Mouse (Mus musculus) heart, embryonic 12.5 days (tissue): ENCODE results near the gene Mtfmt. TPM values are rescaled to one million over a fixed set of nuclear protein-coding genes. Genes with fewer than 3 reads are reported as not detected.
A peak's percentile ranks its signal among the peaks of the same experiment; 100 is the strongest.

Experiments used
- ATAC-seq: fragments of 200-750 bp; cut with Nextera tagmentation; 2 replicates; pipeline ENCODE4 v1.8.0; 2017; ENCODE audit warnings: moderate TSS enrichment, moderate library complexity; ENCODE audit not compliant: insufficient number of reproducible peaks, low FRiP score
- H3K27ac ChIP-seq: fragments of 300-500 bp; sonication (generic); 2 replicates; pipeline ENCODE4 v1.5.1; 2016; ENCODE audit warnings: mild to moderate bottlenecking, moderate library complexity; ENCODE audit not compliant: poor library complexity, severe bottlenecking
- H3K27me3 ChIP-seq: fragments of 300-500 bp; sonication (generic); replicated peaks from 2 replicates; pipeline ENCODE4 v1.6.1; 2016; ENCODE audit warnings: mild to moderate bottlenecking, moderate library complexity
- H3K36me3 ChIP-seq: fragments of 300-500 bp; sonication (generic); 2 replicates; pipeline ENCODE4 v1.6.1; 2016; ENCODE audit warnings: mild to moderate bottlenecking, moderate library complexity
- H3K4me1 ChIP-seq: fragments of 300-500 bp; sonication (generic); replicated peaks from 2 replicates; pipeline ENCODE4 v1.6.1; 2016; ENCODE audit warnings: mild to moderate bottlenecking
- H3K4me2 ChIP-seq: fragments of 300-500 bp; sonication (generic); 2 replicates; pipeline ENCODE4 v1.6.1; 2016; ENCODE audit warnings: mild to moderate bottlenecking, moderate library complexity
- H3K4me3 ChIP-seq: fragments of 300-500 bp; sonication (generic); 2 replicates; pipeline ENCODE4 v1.5.1; 2016; ENCODE audit warnings: mild to moderate bottlenecking
- H3K9ac ChIP-seq: fragments of 300-500 bp; sonication (generic); 2 replicates; pipeline ENCODE4 v1.6.1; 2016; ENCODE audit warnings: mild to moderate bottlenecking, moderate library complexity
- H3K9me3 ChIP-seq: fragments of 300-500 bp; sonication (generic); replicated peaks from 2 replicates; pipeline ENCODE4 v1.6.1; 2016; ENCODE audit warnings: mild to moderate bottlenecking, moderate library complexity
- WGBS: fragments of 180-500 bp; shearing (Covaris S2); methylation state at CpG from one replicate; pipeline ENCODE4 v1.1.7; 2016; 5-methylcytosine and 5-hydroxymethylcytosine counted together
- polyA plus RNA-seq: library from polyadenylated mRNA; unstranded; fragments of >200 nt; fragmentation: Nextera tagmentation; extraction: Ambion mirVana; gene quantifications from 2 replicates; pipeline ENCODE4 v1.2.1, GENCODE M21; 2016

Gene Mtfmt
- polyA plus RNA-seq, result 17.5 and 17.9 TPM in 2 replicates

- H3K27ac ChIP-seq, result no peak within 1 kb of the TSS
- H3K4me1 ChIP-seq, result peaks cover 4% of the 10 kb centered on the region; the same call in 1 of the 2 replicates
- under 1% methylated on average over 54 of the region's 54 CpGs for WGBS
- H3K9ac ChIP-seq, result peak within 1 kb of the TSS; percentile 82
- H3K36me3 ChIP-seq, result peaks cover 17% of the 10 kb centered on the region
- H3K9me3 ChIP-seq, result no peaks in the 10 kb centered on the region; the same call in 1 of the 2 replicates
- ATAC-seq, result peak; percentile 91
- no peaks in the 10 kb centered on the region for H3K27me3 ChIP-seq
- peak within 1 kb of the TSS; percentile 73 for H3K4me2 ChIP-seq
- peak within 1 kb of the TSS; percentile 85 for H3K4me3 ChIP-seq
Observed at GRCm38 (mm10) chr9:65435671-65436301, at the start of gene Mtfmt. Gene Mtfmt (plus strand): TSS chr9:65435782.

DNA sequence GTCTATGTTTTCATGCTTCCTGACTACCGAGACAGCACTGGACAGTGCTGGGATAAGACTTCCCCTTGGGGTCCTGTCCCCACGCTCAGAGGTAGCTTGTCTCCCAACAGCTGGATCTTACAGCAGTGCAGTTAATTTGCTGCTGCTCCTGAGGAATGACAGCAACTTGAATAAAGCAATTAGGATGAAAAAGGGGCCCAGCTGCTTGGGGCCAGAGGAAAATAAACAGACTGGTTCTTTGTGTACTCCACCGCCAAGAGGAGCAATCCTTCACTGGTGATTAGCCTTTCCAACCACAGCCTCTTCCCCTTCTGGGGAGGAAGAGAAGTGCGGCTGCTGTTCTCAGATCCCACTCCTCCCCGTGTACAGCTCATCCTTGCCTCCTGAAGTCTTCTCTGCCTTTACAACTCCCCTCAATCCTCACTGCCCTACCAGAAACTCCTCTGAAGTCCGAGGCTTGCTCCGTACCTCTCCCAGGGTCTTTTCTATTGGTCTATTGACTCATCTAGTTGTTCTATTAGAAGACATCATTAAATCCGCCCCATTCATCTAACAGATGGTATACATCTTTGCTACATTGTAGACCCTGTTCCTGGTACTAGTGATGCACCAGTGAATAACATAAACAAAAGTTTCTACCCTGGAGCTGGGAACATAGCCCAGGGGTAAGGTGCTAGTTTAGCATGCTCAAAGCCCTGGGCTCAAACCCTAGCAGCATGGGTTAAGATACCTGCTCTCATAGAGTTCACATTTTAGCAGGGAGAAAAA, 49.0 kb upstream of the Mtfmt start:
- H3K4me2 ChIP-seq, result no peak overlapping the region
- peaks cover 15% of the 10 kb centered on the region for H3K4me1 ChIP-seq
- 39% methylated on average over 8 of the region's 8 CpGs for WGBS

DNA sequence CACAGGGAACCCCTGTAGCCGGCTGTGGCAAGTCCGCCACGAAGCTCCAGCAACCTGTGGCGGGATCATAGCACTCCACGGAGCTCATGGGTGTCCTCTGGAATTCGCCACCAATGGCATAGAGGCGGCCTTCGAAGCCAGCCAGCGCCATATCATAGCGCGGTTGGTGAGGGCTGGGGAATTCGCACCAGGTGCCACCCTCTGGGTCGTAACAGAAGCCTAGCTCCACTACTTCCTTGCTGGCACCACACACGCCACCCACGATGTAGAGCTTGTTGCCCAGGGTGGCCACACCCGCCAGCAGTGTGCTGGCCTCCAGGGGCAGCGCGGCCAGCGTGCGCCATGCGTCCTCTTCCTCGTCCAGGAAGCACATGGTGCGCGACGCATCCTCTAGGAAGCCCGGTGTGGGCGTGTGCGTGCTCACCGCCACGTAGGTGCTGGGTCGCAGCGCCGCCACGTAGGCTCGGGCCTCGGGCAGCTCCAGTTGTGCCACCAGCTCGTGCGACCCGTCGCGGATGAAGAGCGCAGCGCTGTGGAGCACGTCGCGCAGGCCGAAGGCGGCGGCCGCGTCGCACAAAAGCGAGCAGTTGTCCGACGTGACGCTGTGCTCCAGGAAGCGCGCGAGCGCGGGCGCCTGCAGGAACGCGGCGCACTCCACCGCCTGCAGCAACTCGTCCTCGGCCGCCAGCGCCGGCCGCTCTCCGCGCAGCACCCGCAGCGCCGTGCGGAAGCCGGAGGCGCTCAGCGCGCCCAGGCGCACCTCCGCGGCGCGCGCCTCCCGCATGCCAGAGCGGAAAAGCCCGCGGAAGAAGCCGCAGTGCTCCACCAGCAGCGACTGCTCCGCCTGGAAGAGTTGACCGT, 44.6 kb upstream of the Mtfmt start:
- peak overlapping the region; percentile 58 for H3K9ac ChIP-seq

More for the DNA sequence above, 49.0 kb upstream of the Mtfmt start:
- no peaks in the 10 kb centered on the region for H3K9me3 ChIP-seq
- no peak for ATAC-seq
- H3K27me3 ChIP-seq, result peaks cover 31% of the 10 kb centered on the region
- H3K4me3 ChIP-seq, result no peak overlapping the region
- H3K9ac ChIP-seq, result no peak overlapping the region
- H3K27ac ChIP-seq, result no peak overlapping the region
- H3K36me3 ChIP-seq, result no peaks in the 10 kb centered on the region

GRCm38 (mm10) chr9:65391613-65391964, 44.0 kb upstream of the Mtfmt start, which contains the start of gene Kbtbd13:
Gene Kbtbd13 (minus strand): TSS chr9:65391652.
- 24% methylated on average over 8 of the region's 8 CpGs for WGBS
- no peaks in the 10 kb centered on the region for H3K9me3 ChIP-seq
- peak within 1 kb of the TSS; percentile 58 for H3K9ac ChIP-seq
- H3K4me1 ChIP-seq, result peaks cover 15% of the 10 kb centered on the region
- peak within 1 kb of the TSS; percentile 76 for H3K4me2 ChIP-seq
- no peak within 1 kb of the TSS for H3K27ac ChIP-seq
- no peak for ATAC-seq
- no peaks in the 10 kb centered on the region for H3K36me3 ChIP-seq
- peak within 1 kb of the TSS; percentile 58 for H3K4me3 ChIP-seq
- H3K27me3 ChIP-seq, result peaks cover 45% of the 10 kb centered on the region

More for the DNA sequence above, 44.6 kb upstream of the Mtfmt start:
- Histone ChIP-seq H3K4me2 (peak overlapping the region; percentile 76), H3K4me3 (peak overlapping the region; percentile 58), H3K36me3 (no peaks in the 10 kb centered on the region), H3K9me3 (no peaks in the 10 kb centered on the region), H3K27ac (no peak overlapping the region), H3K27me3 (peaks cover 45% of the 10 kb centered on the region), H3K4me1 (peaks cover 15% of the 10 kb centered on the region)
- 12% methylated on average over 95 of the region's 96 CpGs for WGBS
- ATAC-seq, result peak; percentile 41; the same call in 1 of the 2 replicates

DNA sequence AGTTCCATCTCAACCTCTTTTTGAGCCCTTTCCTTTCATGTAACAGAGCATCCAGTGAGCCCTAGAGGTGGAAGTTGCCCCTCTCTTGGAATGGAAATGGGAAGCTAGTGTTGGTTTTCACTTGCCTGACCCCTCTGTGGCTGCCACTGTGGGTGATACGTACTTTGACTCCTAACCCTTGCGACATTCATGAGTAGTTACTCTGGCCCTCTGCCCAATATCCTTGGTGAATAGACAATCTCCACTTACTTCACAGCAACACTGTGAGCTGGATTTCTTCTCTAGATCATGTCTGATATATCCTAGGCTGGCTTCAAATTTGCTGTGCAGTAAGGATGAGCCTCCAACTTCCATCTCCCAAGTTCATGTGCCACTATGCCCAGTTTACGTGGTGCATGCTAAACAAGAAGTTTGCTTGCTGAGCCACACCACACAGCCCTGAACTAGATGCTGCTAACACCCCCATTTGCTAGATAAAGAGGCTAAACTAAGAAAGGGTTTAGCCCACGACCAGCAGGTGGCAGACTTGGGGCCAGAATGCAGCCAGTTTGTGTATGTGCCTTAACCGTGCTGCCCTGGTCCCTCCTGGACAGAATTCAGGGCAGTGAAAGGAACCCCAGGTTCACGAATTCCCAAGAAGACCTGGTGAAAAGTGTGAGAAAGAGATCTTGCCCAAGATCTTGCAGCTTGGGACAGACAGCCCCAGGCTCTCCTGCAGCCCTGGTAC, 42.8 kb upstream of the Mtfmt start:
- H3K9me3 ChIP-seq, result no peaks in the 10 kb centered on the region
- H3K36me3 ChIP-seq, result no peaks in the 10 kb centered on the region
- WGBS, result 30% methylated on average over 6 of the region's 6 CpGs
- no peak overlapping the region for H3K4me2 ChIP-seq
- no peak overlapping the region for H3K4me3 ChIP-seq
- H3K27ac ChIP-seq, result no peak overlapping the region
- H3K9ac ChIP-seq, result no peak overlapping the region
- H3K4me1 ChIP-seq, result peaks cover 15% of the 10 kb centered on the region
- no peak for ATAC-seq
- H3K27me3 ChIP-seq, result peaks cover 46% of the 10 kb centered on the region

DNA sequence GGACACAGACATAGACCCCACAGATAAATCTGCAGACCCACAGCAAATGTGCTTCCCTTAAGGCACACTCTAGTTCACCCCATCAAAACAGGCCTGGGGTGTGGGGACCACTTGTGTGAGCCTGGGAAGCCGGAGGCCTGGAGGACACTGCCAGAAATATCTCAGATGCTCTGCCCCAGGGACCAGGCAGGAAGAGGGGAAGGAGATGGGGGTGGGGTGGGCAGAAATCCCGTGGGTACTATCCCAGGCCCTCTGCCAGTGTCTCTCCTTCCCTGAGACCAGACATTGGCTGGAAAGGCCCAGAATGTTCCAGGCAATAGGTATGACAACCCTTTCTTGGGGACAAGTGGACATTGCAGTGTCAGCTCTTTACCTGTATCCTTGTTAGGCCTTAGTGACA, 42.0 kb upstream of the Mtfmt start:
- 27% methylated on average over 2 of the region's 2 CpGs for WGBS
- no peak overlapping the region for H3K9ac ChIP-seq
- no peak for ATAC-seq

DNA sequence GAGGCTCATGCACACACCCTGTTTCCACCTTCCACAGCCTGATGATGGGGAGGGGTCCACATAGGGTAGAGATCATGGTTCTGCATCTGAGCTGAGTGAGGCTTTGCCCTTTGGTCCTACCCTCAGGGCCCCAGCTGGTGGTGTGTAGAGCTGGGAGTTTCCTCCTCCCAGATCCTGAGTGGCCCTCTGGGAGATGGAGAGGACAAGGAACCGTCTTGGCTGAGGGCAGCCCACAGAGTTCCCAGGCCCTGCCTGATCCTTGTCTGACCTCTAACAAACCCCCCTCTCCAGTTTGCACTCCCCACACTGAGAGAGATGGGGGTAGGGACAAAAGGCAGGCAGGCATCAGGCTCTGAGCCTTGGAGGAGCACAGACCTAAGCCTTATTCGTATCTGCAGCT, 41.2 kb upstream of the Mtfmt start:
- Histone ChIP-seq H3K4me1 (peaks cover 25% of the 10 kb centered on the region), H3K27ac (no peak overlapping the region)

More for the DNA sequence above, 42.0 kb upstream of the Mtfmt start:
- Histone ChIP-seq H3K4me1 (peaks cover 18% of the 10 kb centered on the region), H3K36me3 (no peaks in the 10 kb centered on the region), H3K27me3 (peaks cover 46% of the 10 kb centered on the region), H3K4me2 (no peak overlapping the region), H3K9me3 (no peaks in the 10 kb centered on the region), H3K27ac (no peak overlapping the region), H3K4me3 (no peak overlapping the region)

DNA sequence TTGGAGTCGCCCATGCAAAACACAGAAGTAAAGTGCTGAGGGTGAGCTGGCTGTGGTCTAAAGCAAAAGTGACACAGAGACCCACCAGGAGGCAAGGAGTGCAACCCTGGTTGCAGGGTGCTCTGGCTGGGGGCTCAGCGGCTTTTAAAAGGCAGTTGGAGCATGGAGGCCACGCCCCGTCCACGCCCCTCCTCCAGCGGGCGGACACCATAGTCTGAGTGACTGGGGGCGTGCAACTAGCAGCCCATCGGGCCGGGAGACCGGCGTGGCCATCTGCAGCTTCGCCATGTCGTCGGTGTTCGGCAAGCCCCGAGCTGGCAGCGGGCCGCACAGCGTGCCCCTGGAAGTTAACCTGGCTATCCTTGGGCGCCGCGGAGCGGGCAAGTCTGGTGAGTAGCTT, 37.3 kb upstream of the Mtfmt start, which contains the start of gene Rasl12:
TSS of gene Rasl12 (plus strand) at position 228 of the 400 bp plus-strand sequence.
- peak within 1 kb of the TSS; percentile 53 for H3K4me3 ChIP-seq
- H3K36me3 ChIP-seq, result no peaks in the 10 kb centered on the region
- peak; percentile 75; the same call in 1 of the 2 replicates for ATAC-seq
- H3K9me3 ChIP-seq, result no peaks in the 10 kb centered on the region
- 1% methylated on average over 24 of the region's 24 CpGs for WGBS
- peaks cover 14% of the 10 kb centered on the region; the same call in 1 of the 2 replicates for H3K4me1 ChIP-seq
- peaks cover 4% of the 10 kb centered on the region; the same call in 1 of the 2 replicates for H3K27me3 ChIP-seq
- no peak within 1 kb of the TSS for H3K27ac ChIP-seq
- peak within 1 kb of the TSS; percentile 42 for H3K9ac ChIP-seq
- H3K4me2 ChIP-seq, result peak within 1 kb of the TSS; percentile 85

More for the DNA sequence above, 41.2 kb upstream of the Mtfmt start:
- ATAC-seq, result no peak
- Histone ChIP-seq H3K4me2 (no peak overlapping the region), H3K9ac (no peak overlapping the region), H3K27me3 (peaks cover 40% of the 10 kb centered on the region), H3K4me3 (no peak overlapping the region), H3K9me3 (no peaks in the 10 kb centered on the region), H3K36me3 (no peaks in the 10 kb centered on the region)
- 64% methylated on average over 2 of the region's 2 CpGs for WGBS

DNA sequence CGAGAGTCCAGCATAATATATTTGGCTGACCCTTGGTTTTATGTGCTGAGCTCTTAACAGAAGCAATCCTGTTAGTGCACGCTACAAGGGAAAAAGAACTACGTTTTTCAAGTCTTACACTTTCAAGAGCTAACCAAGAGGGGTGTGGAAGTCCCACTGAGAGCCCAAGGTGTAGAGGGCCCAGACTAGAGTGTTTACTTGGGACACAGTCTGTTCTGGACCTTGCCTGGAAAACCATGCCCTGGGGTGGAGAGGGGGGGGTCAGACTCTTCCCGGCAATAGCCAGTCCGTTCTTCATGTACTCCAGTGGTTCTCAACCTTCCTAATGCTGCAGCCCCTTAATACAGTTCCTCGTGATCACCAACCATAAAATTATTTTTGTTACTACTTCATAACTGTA, 35.6 kb upstream of the Mtfmt start:
- no peaks in the 10 kb centered on the region for H3K36me3 ChIP-seq
- no peak overlapping the region for H3K4me3 ChIP-seq
- H3K9me3 ChIP-seq, result no peaks in the 10 kb centered on the region
- no peak for ATAC-seq
- H3K4me2 ChIP-seq, result no peak overlapping the region
- H3K27me3 ChIP-seq, result peaks cover 4% of the 10 kb centered on the region; the same call in 1 of the 2 replicates
- peaks cover 21% of the 10 kb centered on the region for H3K4me1 ChIP-seq
- H3K9ac ChIP-seq, result no peak overlapping the region
- 90% methylated on average over 6 of the region's 6 CpGs for WGBS
- H3K27ac ChIP-seq, result no peak overlapping the region
